Comparison of ENCODE assay signal across 24 mouse cellular contexts in the genomic region with DNA sequence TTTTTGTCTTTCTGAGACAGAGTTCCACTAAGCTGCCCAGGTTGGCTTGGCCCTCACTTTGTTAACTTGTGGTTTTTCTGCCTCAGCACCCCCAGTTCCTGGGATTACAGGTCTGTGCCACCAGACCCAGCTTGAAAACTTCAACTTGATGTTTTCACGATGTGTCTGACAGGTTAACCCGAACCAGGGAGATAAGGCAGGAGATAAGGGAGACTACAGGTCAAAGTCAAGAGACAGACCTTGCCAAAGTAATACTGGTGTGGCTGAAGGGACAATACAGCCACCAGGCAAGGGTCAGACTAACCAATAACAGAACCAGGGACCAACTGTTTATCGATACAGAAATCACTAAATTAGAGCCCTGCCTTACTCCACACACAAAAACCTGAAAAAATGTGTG. TPM values are rescaled to one million over a fixed set of nuclear protein-coding genes. Genes with fewer than 3 reads are reported as not detected.
A peak's percentile ranks its signal among the peaks of the same experiment; 100 is the strongest.
DNase-seq lines count a peak whose midpoint lies in the region; ATAC-seq and TF ChIP-seq lines count a peak whose summit lies in the region.
"Had no signal": no experiment of that assay in that cellular context is flagged by ENCODE, and none has a peak within 500 bp of the region (broad histone marks: within the 10 kb centered on the region; RNA-seq: fewer than 3 reads in every experiment).

No protein-coding gene starts in this region.

- TF ChIP-seq POLR2A in liver, adult 2 months (IDR thresholded peaks at IDR 0.05; ENCODE audit: extremely low read depth, insufficient read depth, low read length), result no peak

- WGBS in heart, embryonic 10.5 days, result 43% methylated on average over 3 of the region's 3 CpGs
- 38% methylated on average over 3 of the region's 3 CpGs for WGBS in heart, embryonic 12.5 days
- WGBS in liver, adult 2 months, result 17% methylated on average over 3 of the region's 3 CpGs
- WGBS in liver, embryonic 12.5 days (ENCODE audit: insufficient replicate concordance), result 44% methylated on average over 3 of the region's 3 CpGs
- WGBS in intestine, postnatal 0 days, result 30% methylated on average over 3 of the region's 3 CpGs
- 37% methylated on average over 3 of the region's 3 CpGs for WGBS in liver, postnatal 0 days (ENCODE audit: insufficient replicate concordance)

- no peaks in the 10 kb centered on the region for H3K79me2 ChIP-seq in liver, adult 2 months (ENCODE audit: control insufficient read depth, insufficient read depth, low read length)

- no peaks in the 10 kb centered on the region for H3K27me3 ChIP-seq in heart, embryonic 10.5 days (ENCODE audit: insufficient read depth, poor library complexity, severe bottlenecking)
- 0 out of 2 replicates have a peak, but pooled peaks cover 3% of the 10 kb centered on the region for H3K27me3 ChIP-seq in heart, embryonic 12.5 days (replicated peaks)
- no peaks in the 10 kb centered on the region for H3K27me3 ChIP-seq in liver, adult 2 months (ENCODE audit: control insufficient read depth, insufficient read depth, low read length)
- no peaks in the 10 kb centered on the region for H3K27me3 ChIP-seq in liver, embryonic 12.5 days (replicated peaks)
- H3K27me3 ChIP-seq in intestine, postnatal 0 days (replicated peaks; ENCODE audit: control insufficient read depth, insufficient read depth, low read length), result no peaks in the 10 kb centered on the region
- H3K27me3 ChIP-seq in liver, postnatal 0 days (ENCODE audit: insufficient read depth, low read length), result no peaks in the 10 kb centered on the region
- H3K27me3 ChIP-seq: CH12.LX; embryonic facial prominence, embryonic 12.5 days; forebrain, embryonic 13.5 days had no signal

- no peak for TF ChIP-seq CTCF in liver, adult 2 months (IDR thresholded peaks at IDR 0.05; ENCODE audit: low read depth, low read length)
- no peak for TF ChIP-seq CTCF in intestine, postnatal 0 days (IDR thresholded peaks at IDR 0.05; ENCODE audit: low read depth)
- no peak for TF ChIP-seq CTCF in liver, postnatal 0 days (IDR thresholded peaks at IDR 0.05; ENCODE audit: low read depth)

- no peaks in the 10 kb centered on the region for H3K9me3 ChIP-seq in heart, embryonic 10.5 days
- H3K9me3 ChIP-seq in heart, embryonic 12.5 days (replicated peaks), result no peaks in the 10 kb centered on the region
- no peaks in the 10 kb centered on the region for H3K9me3 ChIP-seq in liver, embryonic 12.5 days (replicated peaks)
- no peaks in the 10 kb centered on the region for H3K9me3 ChIP-seq in intestine, postnatal 0 days (ENCODE audit: control insufficient read depth)
- no peaks in the 10 kb centered on the region for H3K9me3 ChIP-seq in liver, postnatal 0 days (ENCODE audit: low read length)
- H3K9me3 ChIP-seq: embryonic facial prominence, embryonic 10.5 days; embryonic facial prominence, embryonic 12.5 days; forebrain, embryonic 13.5 days; G1E had no signal

- no peak for TF ChIP-seq EP300 in liver, postnatal 0 days (IDR thresholded peaks at IDR 0.05; ENCODE audit: low read depth)

- H3K4me1 ChIP-seq in heart, embryonic 10.5 days, result 0 out of 2 replicates have a peak, but pooled peaks cover 6% of the 10 kb centered on the region
- H3K4me1 ChIP-seq in heart, embryonic 12.5 days (replicated peaks), result no peaks in the 10 kb centered on the region
- peaks cover 2% of the 10 kb centered on the region; the same call in 1 of the 2 replicates for H3K4me1 ChIP-seq in liver, adult 2 months (ENCODE audit: control insufficient read depth, insufficient read depth, low read length)
- H3K4me1 ChIP-seq in liver, embryonic 12.5 days, result no peaks in the 10 kb centered on the region
- H3K4me1 ChIP-seq in intestine, postnatal 0 days (replicated peaks; ENCODE audit: control insufficient read depth, insufficient read depth, low read length), result no peaks in the 10 kb centered on the region
- no peaks in the 10 kb centered on the region for H3K4me1 ChIP-seq in liver, postnatal 0 days (ENCODE audit: insufficient read depth)
- H3K4me1 ChIP-seq: embryonic facial prominence, embryonic 10.5 days; embryonic facial prominence, embryonic 12.5 days; forebrain, embryonic 13.5 days had no signal

- peak; percentile 36 for DNase-seq in heart, embryonic 10.5 days (ENCODE audit: low spot score)
- peak; percentile 73 for DNase-seq in liver, adult 2 months (ENCODE audit: extremely low read depth, low read depth, low spot score)
- no peak for DNase-seq in liver, postnatal 0 days
- no peak for DNase-seq in kidney, postnatal 36 days
- DNase-seq: adrenal gland, adult 8-10 months; adrenal gland, postnatal 14 days; adrenal gland, postnatal 36 days; B cell, adult 2 months; cerebellum, adult 11-12 months; cerebellum, adult 2 months; cerebellum, adult 9-10 months; cerebellum, postnatal 10 days; cerebellum, postnatal 25 days had no signal

- H3K4me3 ChIP-seq in heart, embryonic 10.5 days, result no peak overlapping the region
- no peak overlapping the region for H3K4me3 ChIP-seq in heart, embryonic 12.5 days
- H3K4me3 ChIP-seq in liver, adult 2 months (ENCODE audit: insufficient read depth, low read depth, low read length), result no peak overlapping the region
- no peak overlapping the region for H3K4me3 ChIP-seq in liver, embryonic 12.5 days
- no peak overlapping the region for H3K4me3 ChIP-seq in intestine, postnatal 0 days (ENCODE audit: low read depth, low read length)
- H3K4me3 ChIP-seq in liver, postnatal 0 days (ENCODE audit: low read depth, low read length), result no peak overlapping the region
- H3K4me3 ChIP-seq: embryonic facial prominence, embryonic 10.5 days; embryonic facial prominence, embryonic 12.5 days; forebrain, embryonic 13.5 days had no signal

- no peak overlapping the region for H3K27ac ChIP-seq in heart, embryonic 10.5 days
- no peak overlapping the region for H3K27ac ChIP-seq in heart, embryonic 12.5 days (ENCODE audit: poor library complexity, severe bottlenecking)
- no peak overlapping the region for H3K27ac ChIP-seq in liver, adult 2 months (replicated peaks; ENCODE audit: insufficient read depth, low read depth, low read length)
- H3K27ac ChIP-seq in liver, embryonic 12.5 days, result no peak overlapping the region
- peak overlapping the region; percentile 23; the same call in 1 of the 2 replicates for H3K27ac ChIP-seq in intestine, postnatal 0 days (ENCODE audit: low read depth, low read length)
- no peak overlapping the region for H3K27ac ChIP-seq in liver, postnatal 0 days (ENCODE audit: low read depth)
- H3K27ac ChIP-seq: embryonic facial prominence, embryonic 10.5 days; embryonic facial prominence, embryonic 12.5 days; forebrain, embryonic 13.5 days had no signal

- ATAC-seq in heart, embryonic 12.5 days (ENCODE audit: insufficient number of reproducible peaks, low FRiP score), result no peak
- ATAC-seq in liver, embryonic 12.5 days, result no peak
- no peak for ATAC-seq in intestine, postnatal 0 days
- peak; percentile 56; the same call in 1 of the 2 replicates for ATAC-seq in liver, postnatal 0 days
- ATAC-seq: activated CD4-positive, CD25-positive, alpha-beta regulatory T cell, adult 4 months; CD4-positive, CD25-positive, alpha-beta regulatory T cell, adult 4 months; forebrain, embryonic 13.5 days; Patski had no signal

- no peaks in the 10 kb centered on the region for H3K36me3 ChIP-seq in heart, embryonic 10.5 days
- H3K36me3 ChIP-seq in heart, embryonic 12.5 days, result no peaks in the 10 kb centered on the region
- H3K36me3 ChIP-seq in liver, adult 2 months (ENCODE audit: control insufficient read depth, insufficient read depth, low read length), result no peaks in the 10 kb centered on the region
- no peaks in the 10 kb centered on the region for H3K36me3 ChIP-seq in liver, embryonic 12.5 days
- H3K36me3 ChIP-seq in intestine, postnatal 0 days (ENCODE audit: control insufficient read depth, insufficient read depth), result no peaks in the 10 kb centered on the region
- H3K36me3 ChIP-seq in liver, postnatal 0 days (replicated peaks; ENCODE audit: insufficient read depth, low read length), result no peaks in the 10 kb centered on the region
- H3K36me3 ChIP-seq: embryonic facial prominence, embryonic 10.5 days; embryonic facial prominence, embryonic 12.5 days; G1E had no signal

- no peak overlapping the region for H3K9ac ChIP-seq in heart, embryonic 12.5 days
- no peak overlapping the region for H3K9ac ChIP-seq in liver, adult 2 months (ENCODE audit: low read depth, low read length)
- no peak overlapping the region for H3K9ac ChIP-seq in liver, embryonic 12.5 days
- no peak overlapping the region for H3K9ac ChIP-seq in intestine, postnatal 0 days (ENCODE audit: low read depth, low read length)
- no peak overlapping the region for H3K9ac ChIP-seq in liver, postnatal 0 days (replicated peaks)
- H3K9ac ChIP-seq: embryonic facial prominence, embryonic 12.5 days; forebrain, embryonic 13.5 days had no signal

- H3K4me2 ChIP-seq in heart, embryonic 12.5 days, result no peak overlapping the region
- H3K4me2 ChIP-seq in liver, embryonic 12.5 days, result no peak overlapping the region
- peak overlapping the region; percentile 43 for H3K4me2 ChIP-seq in intestine, postnatal 0 days (replicated peaks; ENCODE audit: low read depth)
- H3K4me2 ChIP-seq in liver, postnatal 0 days (ENCODE audit: low read depth, low read length), result no peak overlapping the region
- H3K4me2 ChIP-seq: embryonic facial prominence, embryonic 12.5 days; forebrain, embryonic 13.5 days had no signal

RNA-seq across cellular contexts. Expression of a gene that starts 11.9 kb away (rescaled TPM):
- polyA plus RNA-seq in heart, embryonic 10.5 days (2016; fragmentation: Nextera tagmentation; extraction: Ambion mirVana), result 2.4 and 3.4 TPM in 2 replicates
- 2.5 and 3.0 TPM in 2 replicates for polyA plus RNA-seq in heart, embryonic 12.5 days (2016; fragmentation: Nextera tagmentation; extraction: Ambion mirVana)
- total RNA-seq in liver, adult 2 months (2014; rRNA removed), result 6.5 and 9.8 TPM in 2 replicates
- 9.7 and 9.8 TPM in 2 replicates for polyA plus RNA-seq in liver, adult 2 months (2012; rRNA removed)
- 1.4 and 1.7 TPM in 2 replicates for polyA plus RNA-seq in liver, embryonic 12.5 days (2016; fragmentation: Nextera tagmentation; extraction: Ambion mirVana)
- 2.7 and 3.2 TPM in 2 replicates for polyA plus RNA-seq in intestine, postnatal 0 days (2015; fragmentation: Nextera tagmentation; extraction: Ambion mirVana)
- polyA plus RNA-seq in liver, postnatal 0 days (2015; fragmentation: Nextera tagmentation; extraction: Ambion mirVana), result 0.94 and 0.97 TPM in 2 replicates

RNA-seq across cellular contexts. Expression of a gene that starts 50.9 kb away (rescaled TPM):
- 11.6 and 14.5 TPM in 2 replicates for polyA plus RNA-seq in heart, embryonic 10.5 days (2016; fragmentation: Nextera tagmentation; extraction: Ambion mirVana)
- polyA plus RNA-seq in heart, embryonic 12.5 days (2016; fragmentation: Nextera tagmentation; extraction: Ambion mirVana), result 11.4 and 13.2 TPM in 2 replicates
- 8.6 and 14.3 TPM in 2 replicates for total RNA-seq in liver, adult 2 months (2014; rRNA removed)
- polyA plus RNA-seq in liver, adult 2 months (2012; rRNA removed), result 4.9 and 5.1 TPM in 2 replicates
- 8.1 and 8.2 TPM in 2 replicates for polyA plus RNA-seq in liver, embryonic 12.5 days (2016; fragmentation: Nextera tagmentation; extraction: Ambion mirVana)
- 9.3 and 10.5 TPM in 2 replicates for polyA plus RNA-seq in intestine, postnatal 0 days (2015; fragmentation: Nextera tagmentation; extraction: Ambion mirVana)
- polyA plus RNA-seq in liver, postnatal 0 days (2015; fragmentation: Nextera tagmentation; extraction: Ambion mirVana), result 3.8 and 5.2 TPM in 2 replicates

RNA-seq across cellular contexts. Expression of a gene that starts 53.0 kb away (rescaled TPM):
- 0.64 and 0.65 TPM in 2 replicates for polyA plus RNA-seq in heart, embryonic 10.5 days (2016; fragmentation: Nextera tagmentation; extraction: Ambion mirVana)
- polyA plus RNA-seq in heart, embryonic 12.5 days (2016; fragmentation: Nextera tagmentation; extraction: Ambion mirVana), result 1.0 and 1.4 TPM in 2 replicates
- total RNA-seq in liver, adult 2 months (2014; rRNA removed), result 2.2 and 2.3 TPM in 2 replicates
- polyA plus RNA-seq in liver, adult 2 months (2012; rRNA removed), result 0.65 and 0.82 TPM in 2 replicates
- polyA plus RNA-seq in liver, embryonic 12.5 days (2016; fragmentation: Nextera tagmentation; extraction: Ambion mirVana), result 0.23 and 0.37 TPM in 2 replicates
- polyA plus RNA-seq in intestine, postnatal 0 days (2015; fragmentation: Nextera tagmentation; extraction: Ambion mirVana), result 0.90 and 1.1 TPM in 2 replicates
- polyA plus RNA-seq in liver, postnatal 0 days (2015; fragmentation: Nextera tagmentation; extraction: Ambion mirVana), result 0.38 and 0.63 TPM in 2 replicates
- polyA plus RNA-seq: G1E had no signal

Comparison
In these comparisons a context has a peak if more than half of its experiments do, and no peak if none do; other contexts are left out.
1. DNase-seq: peak in heart, embryonic 10.5 days (single experiment) and liver, adult 2 months (single experiment); none in liver, postnatal 0 days (single experiment) and kidney, postnatal 36 days (0 of 2).